Mouse (Mus musculus): Measurements from ENCODE around the gene Amhr2.
A peak's percentile ranks its signal among the peaks of the same experiment; 100 is the strongest.

Gene Amhr2

GRCm38 (mm10) chr15:102426963-102427362 lies 18.2 kb upstream of the Amhr2 start:
- no peak for DNase-seq

- DNase-seq = no peak
Measured at GRCm38 (mm10) chr15:102432046-102432445, 13.1 kb upstream of the Amhr2 start.

GRCm38 (mm10) chr15:102433173-102433572 lies 12.0 kb upstream of the Amhr2 start:
- DNase-seq = no peak

- DNase-seq = peak; percentile 83
Measured at GRCm38 (mm10) chr15:102442490-102442889, 2.7 kb upstream of the Amhr2 start.

GRCm38 (mm10) chr15:102446448-102446847 lies 1.3 kb downstream of the Amhr2 start:
- DNase-seq = no peak

- no peak for DNase-seq
Measured at GRCm38 (mm10) chr15:102449366-102449765, 4.2 kb downstream of the Amhr2 start.

- no peak for DNase-seq
Measured at GRCm38 (mm10) chr15:102450928-102451327, 5.8 kb downstream of the Amhr2 start.

GRCm38 (mm10) chr15:102451666-102452430 lies 6.7 kb downstream of the Amhr2 start:
- DNase-seq = no peak

GRCm38 (mm10) chr15:102455993-102456392 lies 10.8 kb downstream of the Amhr2 start:
- DNase-seq = peak; percentile 12

- DNase-seq = no peak
Measured at GRCm38 (mm10) chr15:102458050-102458736, 13.0 kb downstream of the Amhr2 start.

GRCm38 (mm10) chr15:102458904-102459317 lies 13.7 kb downstream of the Amhr2 start, which contains the start of gene Prr13:
TSS of gene Prr13 (plus strand) at chr15:102459028.
- peak; percentile 94 for DNase-seq

- DNase-seq = no peak
Measured at GRCm38 (mm10) chr15:102459381-102459780, 14.2 kb downstream of the Amhr2 start.

- DNase-seq = no peak
Measured at GRCm38 (mm10) chr15:102459847-102460246, 14.7 kb downstream of the Amhr2 start.

- no peak for DNase-seq
Measured at GRCm38 (mm10) chr15:102460409-102460808, 15.2 kb downstream of the Amhr2 start.

- no peak for DNase-seq
Measured at GRCm38 (mm10) chr15:102460971-102461370, 15.8 kb downstream of the Amhr2 start.

GRCm38 (mm10) chr15:102461430-102462075 lies 16.4 kb downstream of the Amhr2 start:
- DNase-seq = no peak

GRCm38 (mm10) chr15:102463666-102464065 lies 18.5 kb downstream of the Amhr2 start:
- peak; percentile 44 for DNase-seq

- DNase-seq = no peak
Measured at GRCm38 (mm10) chr15:102468675-102469370, 23.7 kb downstream of the Amhr2 start.

GRCm38 (mm10) chr15:102470183-102470604 lies 25.0 kb downstream of the Amhr2 start, which contains the start of gene Pcbp2:
TSS of gene Pcbp2 (plus strand) at chr15:102470539.
- DNase-seq = peak; percentile 99

- peak; percentile 91 for DNase-seq
Measured at GRCm38 (mm10) chr15:102470605-102471294, 25.6 kb downstream of the Amhr2 start.

- DNase-seq = no peak
Measured at GRCm38 (mm10) chr15:102471295-102471645, 26.1 kb downstream of the Amhr2 start.

GRCm38 (mm10) chr15:102471727-102472126 lies 26.6 kb downstream of the Amhr2 start:
- no peak for DNase-seq
